Mouse (Mus musculus) limb, embryonic 14.5 days (tissue): ENCODE measurements at regions not wholly inside any gene's neighbourhood (a gene's known extent, or its start where the extent isn't known, plus 50 kb on each side); places are given as distances from the start of the nearest gene placed in this dataset.

Source experiments
- ATAC-seq: fragments of 200-750 bp; cut with Nextera tagmentation; 2 replicates; pipeline ENCODE4 v1.8.0; 2017; ENCODE audit warnings: low read depth, moderate number of reproducible peaks, moderate TSS enrichment; ENCODE audit not compliant: low FRiP score
- DNase-seq: peaks from one replicate; pipeline ENCODE4 v3.0.0-alpha.2; 2015; ENCODE audit warnings: low spot score
- H3K27ac ChIP-seq: fragments of 300-500 bp; sonication (generic); replicated peaks from 2 replicates; pipeline ENCODE4 v1.5.1; 2014; ENCODE audit warnings: low read depth, mild to moderate bottlenecking, low read length, moderate library complexity, mixed read lengths
- H3K27me3 ChIP-seq: fragments of 300-500 bp; sonication (generic); 2 replicates; pipeline ENCODE4 v1.6.1; 2014; ENCODE audit warnings: low read length, mixed read lengths; ENCODE audit not compliant: control insufficient read depth, insufficient read depth
- H3K36me3 ChIP-seq: fragments of 300-500 bp; sonication (generic); 2 replicates; pipeline ENCODE4 v1.6.1; 2014; ENCODE audit warnings: mild to moderate bottlenecking, low read length, moderate library complexity, mixed read lengths; ENCODE audit not compliant: control insufficient read depth, insufficient read depth
- H3K4me1 ChIP-seq: fragments of 300-500 bp; sonication (generic); 2 replicates; pipeline ENCODE4 v1.6.1; 2014; ENCODE audit warnings: antibody characterized with exemption, low read length, mixed read lengths; ENCODE audit not compliant: control insufficient read depth, insufficient read depth
- H3K4me2 ChIP-seq: fragments of 300-500 bp; sonication (generic); replicated peaks from 2 replicates; pipeline ENCODE4 v1.6.1; 2014; ENCODE audit warnings: low read depth, mild to moderate bottlenecking, low read length, moderate library complexity; ENCODE audit not compliant: severe bottlenecking
- H3K4me3 ChIP-seq: fragments of 300-500 bp; sonication (generic); replicated peaks from 2 replicates; pipeline ENCODE4 v1.5.1; 2014; ENCODE audit warnings: low read length
- H3K9ac ChIP-seq: fragments of 300-500 bp; sonication (generic); 2 replicates; pipeline ENCODE4 v1.6.1; 2014; ENCODE audit warnings: mild to moderate bottlenecking, low read depth, low read length, moderate library complexity; ENCODE audit not compliant: severe bottlenecking
- H3K9me3 ChIP-seq: fragments of 300-500 bp; sonication (generic); 2 replicates; pipeline ENCODE4 v1.6.1; 2016; ENCODE audit warnings: low read length; ENCODE audit not compliant: control insufficient read depth
- POLR2A ChIP-seq: fragments of 200-500 bp; IDR thresholded peaks from 2 replicates; pipeline ENCODE4 v1.8.0; 2012; ENCODE audit warnings: inconsistent platforms, mild to moderate bottlenecking, moderate library complexity, borderline replicate concordance; ENCODE audit not compliant: insufficient read depth, insufficient read length; ENCODE audit errors: extremely low read depth
- WGBS: fragments of 180-500 bp; shearing (Covaris S2); extraction: QIAGEN DNeasy Blood & Tissue Kit; methylation state at CpG from one replicate; pipeline ENCODE4 v1.1.7; 2014; 5-methylcytosine and 5-hydroxymethylcytosine counted together

GRCm38 (mm10) chr7:35948794-35949193 is 146.0 kb upstream of the Zfp507 start:
- no peaks in the 10 kb centered on the region for H3K36me3 ChIP-seq
- 10% methylated on average over 6 of the region's 6 CpGs for WGBS
- H3K27ac ChIP-seq, result no peak overlapping the region
- no peak overlapping the region for H3K4me3 ChIP-seq
- DNase-seq, result no peak
- no peak for TF ChIP-seq POLR2A
- 0 out of 2 replicates have a peak, but pooled peaks cover 4% of the 10 kb centered on the region for H3K4me1 ChIP-seq
- no peak overlapping the region for H3K9ac ChIP-seq
- ATAC-seq, result no peak
- no peak overlapping the region for H3K4me2 ChIP-seq
- H3K9me3 ChIP-seq, result no peaks in the 10 kb centered on the region; the same call in 1 of the 2 replicates
- no peaks in the 10 kb centered on the region for H3K27me3 ChIP-seq

GRCm38 (mm10) chr7:35948389-35948788 is 145.6 kb upstream of the Zfp507 start:
- DNase-seq (no peak), ATAC-seq (no peak)
- Histone ChIP-seq H3K9me3 (no peaks in the 10 kb centered on the region; the same call in 1 of the 2 replicates), H3K36me3 (no peaks in the 10 kb centered on the region), H3K4me2 (no peak overlapping the region; the same call in 1 of the 2 replicates), H3K4me3 (no peak overlapping the region), H3K4me1 (0 out of 2 replicates have a peak, but pooled peaks cover 4% of the 10 kb centered on the region), H3K27me3 (no peaks in the 10 kb centered on the region), H3K27ac (no peak overlapping the region), H3K9ac (no peak overlapping the region)
- TF ChIP-seq POLR2A, result no peak
- 5% methylated on average over 13 of the region's 13 CpGs for WGBS

GRCm38 (mm10) chr7:35941086-35941485 is 138.3 kb upstream of the Zfp507 start:
- Histone ChIP-seq H3K9ac (no peak overlapping the region), H3K27ac (no peak overlapping the region), H3K4me1 (no peaks in the 10 kb centered on the region), H3K27me3 (no peaks in the 10 kb centered on the region), H3K4me2 (no peak overlapping the region), H3K9me3 (no peaks in the 10 kb centered on the region; the same call in 1 of the 2 replicates), H3K4me3 (no peak overlapping the region), H3K36me3 (no peaks in the 10 kb centered on the region)
- DNase-seq (no peak), ATAC-seq (no peak)
- TF ChIP-seq POLR2A, result no peak
- 79% methylated on average over 3 of the region's 3 CpGs for WGBS

- H3K9ac ChIP-seq, result no peak overlapping the region
- H3K27me3 ChIP-seq, result no peaks in the 10 kb centered on the region
- H3K4me2 ChIP-seq, result no peak overlapping the region
- no peaks in the 10 kb centered on the region for H3K9me3 ChIP-seq
- TF ChIP-seq POLR2A, result no peak
- H3K27ac ChIP-seq, result no peak overlapping the region
- H3K36me3 ChIP-seq, result no peaks in the 10 kb centered on the region
- H3K4me1 ChIP-seq, result no peaks in the 10 kb centered on the region
- ATAC-seq, result no peak
- 71% methylated on average over 13 of the region's 13 CpGs for WGBS
- DNase-seq, result no peak
- no peak overlapping the region for H3K4me3 ChIP-seq
Measured at GRCm38 (mm10) chr7:35938123-35938869, 135.5 kb upstream of the Zfp507 start.

- no peaks in the 10 kb centered on the region for H3K36me3 ChIP-seq
- H3K4me2 ChIP-seq, result no peak overlapping the region
- TF ChIP-seq POLR2A, result no peak
- no peaks in the 10 kb centered on the region for H3K4me1 ChIP-seq
- H3K27ac ChIP-seq, result no peak overlapping the region
- 89% methylated on average over 4 of the region's 4 CpGs for WGBS
- H3K27me3 ChIP-seq, result no peaks in the 10 kb centered on the region; the same call in 1 of the 2 replicates
- H3K9me3 ChIP-seq, result peaks cover 3% of the 10 kb centered on the region; the same call in 1 of the 2 replicates
- H3K9ac ChIP-seq, result no peak overlapping the region
- ATAC-seq, result no peak
- no peak for DNase-seq
- H3K4me3 ChIP-seq, result no peak overlapping the region
Measured at GRCm38 (mm10) chr7:35926749-35927148, 123.9 kb upstream of the Zfp507 start.
